Mouse (Mus musculus): ENCODE results near the gene Susd1. TPM values are rescaled to one million over a fixed set of nuclear protein-coding genes. Genes with fewer than 3 reads are reported as not detected.

Susd1 gene
- total and polyA plus RNA-seq, 3 experiments: 49.0 to 180 (median 67.6) TPM

- Histone ChIP-seq H3K4me1 (ENCODE audit: control insufficient read depth in 1 of 2, insufficient read depth in 2 of 2, low read length in 2 of 2) (peaks cover 8 to 18% of the 10 kb centered on the region in 2 experiments), H3K79me2 (ENCODE audit: control insufficient read depth, insufficient read depth, low read length, poor library complexity) (peaks cover 9% of the 10 kb centered on the region; the same call in 1 of the 2 replicates), H3K9me3 (replicated peaks; ENCODE audit: insufficient read depth, low read length) (no peaks in the 10 kb centered on the region), H3K36me3 (ENCODE audit: control insufficient read depth in 1 of 2, insufficient read depth in 2 of 2, low read length in 2 of 2) (peaks cover 6 to 21% of the 10 kb centered on the region in 2 experiments), H3K9ac (ENCODE audit: control insufficient read depth, low read depth, low read length, poor library complexity, severe bottlenecking) (no peak overlapping the region), H3K27me3 (ENCODE audit: control insufficient read depth in 1 of 2, insufficient read depth in 2 of 2, low read length in 2 of 2) (no peaks in the 10 kb centered on the region), H3K4me3 (ENCODE audit: control insufficient read depth in 1 of 2, insufficient read depth in 1 of 2, low read depth in 2 of 2, low read length in 2 of 2) (no peak overlapping the region), H3K27ac (ENCODE audit: control insufficient read depth, low read depth, low read length) (peak overlapping the region; percentile 69; the same call in 1 of the 2 replicates)
- DNase-seq (ENCODE audit: low read depth, low spot score): no peak
- no peak for TF ChIP-seq TAL1 (IDR thresholded peaks at IDR 0.05; ENCODE audit: low read length)
- no peak for TF ChIP-seq SIN3A (IDR thresholded peaks at IDR 0.05; ENCODE audit: low read length)
- no peak for TF ChIP-seq ZNF384 (IDR thresholded peaks at IDR 0.05; ENCODE audit: low read depth, low read length)
- TF ChIP-seq NRF1 (IDR thresholded peaks at IDR 0.05; ENCODE audit: insufficient read depth, low read depth, low read length, poor library complexity, severe bottlenecking): no peak
- TF ChIP-seq CHD1 (IDR thresholded peaks at IDR 0.05; ENCODE audit: low read depth, low read length): no peak
- no peak for TF ChIP-seq POLR2AphosphoS2 (IDR thresholded peaks at IDR 0.05; ENCODE audit: low read length)
- no peak for TF ChIP-seq ZMIZ1 (IDR thresholded peaks at IDR 0.05; ENCODE audit: low read depth, low read length)
- TF ChIP-seq POLR2A (IDR thresholded peaks at IDR 0.05; ENCODE audit: control insufficient read depth in 1 of 2, insufficient read depth in 1 of 2, low read depth in 1 of 2, low read length in 2 of 2, poor library complexity in 1 of 2): no peak
- TF ChIP-seq CTCF (IDR thresholded peaks at IDR 0.05 in 2 of 3, conservative IDR thresholded peaks at IDR 0.05 in 1 of 3; ENCODE audit: control insufficient read depth in 1 of 3, insufficient read depth in 1 of 3, low read depth in 2 of 3, low read length in 3 of 3, poor library complexity in 1 of 3, severe bottlenecking in 1 of 3): no peak
- TF ChIP-seq MAFK (IDR thresholded peaks at IDR 0.05; ENCODE audit: borderline replicate concordance, low read depth, low read length): no peak
- TF ChIP-seq CHD2 (IDR thresholded peaks at IDR 0.05; ENCODE audit: low read length): no peak
- no peak for TF ChIP-seq SMC3 (IDR thresholded peaks at IDR 0.05; ENCODE audit: low read depth, low read length)
- no peak for TF ChIP-seq TCF12 (IDR thresholded peaks at IDR 0.05; ENCODE audit: low read depth, low read length)
- TF ChIP-seq USF1 (IDR thresholded peaks at IDR 0.05; ENCODE audit: low read depth, low read length): no peak
- no peak for TF ChIP-seq MYB (IDR thresholded peaks at IDR 0.05; ENCODE audit: low read depth, low read length)
- no peak for TF ChIP-seq GATA1 (IDR thresholded peaks at IDR 0.05; ENCODE audit: low read depth, low read length)
Measured at GRCm38 (mm10) chr4:59421369-59421746, 17.1 kb downstream of the Susd1 start.

GRCm38 (mm10) chr4:59420695-59421368, 17.6 kb downstream of the Susd1 start:
- H3K9me3 ChIP-seq (replicated peaks; ENCODE audit: insufficient read depth, low read length): no peaks in the 10 kb centered on the region
- H3K4me1 ChIP-seq (ENCODE audit: control insufficient read depth in 1 of 2, insufficient read depth in 2 of 2, low read length in 2 of 2): peaks cover 8 to 18% of the 10 kb centered on the region in 2 experiments
- H3K79me2 ChIP-seq (ENCODE audit: control insufficient read depth, insufficient read depth, low read length, poor library complexity): peaks cover 7% of the 10 kb centered on the region; the same call in 1 of the 2 replicates
- no peak overlapping the region for H3K4me3 ChIP-seq (ENCODE audit: control insufficient read depth in 1 of 2, insufficient read depth in 1 of 2, low read depth in 2 of 2, low read length in 2 of 2)
- no peaks in the 10 kb centered on the region for H3K27me3 ChIP-seq (ENCODE audit: control insufficient read depth in 1 of 2, insufficient read depth in 2 of 2, low read length in 2 of 2)
- peak overlapping the region; percentile 69 for H3K27ac ChIP-seq (ENCODE audit: control insufficient read depth, low read depth, low read length)
- TF ChIP-seq TCF12 (IDR thresholded peaks at IDR 0.05; ENCODE audit: low read depth, low read length) (peak; percentile 58; the same call in 1 of the 2 replicates), MYB (IDR thresholded peaks at IDR 0.05; ENCODE audit: low read depth, low read length) (peak; percentile 61), BHLHE40 (IDR thresholded peaks at IDR 0.05; ENCODE audit: borderline replicate concordance, low read depth, low read length) (peak; percentile 69; the same call in 1 of the 2 replicates), RCOR1 (IDR thresholded peaks at IDR 0.05; ENCODE audit: low read depth, low read length) (peak; percentile 65; the same call in 1 of the 2 replicates), EP300 (IDR thresholded peaks at IDR 0.05; ENCODE audit: low read depth in 1 of 2, low read length in 2 of 2) (peak; percentile 39 to 79; a peak in 3 of 4 replicates), ETS1 (IDR thresholded peaks at IDR 0.05; ENCODE audit: low read depth, low read length) (peak; percentile 72), SIN3A (IDR thresholded peaks at IDR 0.05; ENCODE audit: low read length) (peak; percentile 40; the same call in 1 of the 2 replicates), E2F4 (IDR thresholded peaks at IDR 0.05; ENCODE audit: borderline replicate concordance, low read depth, low read length) (no peak), GATA1 (IDR thresholded peaks at IDR 0.05; ENCODE audit: low read depth, low read length) (peak; percentile 50), POLR2AphosphoS2 (IDR thresholded peaks at IDR 0.05; ENCODE audit: low read length) (no peak)
- peak; percentile 77 for DNase-seq (ENCODE audit: low read depth, low spot score)
- H3K9ac ChIP-seq (ENCODE audit: control insufficient read depth, low read depth, low read length, poor library complexity, severe bottlenecking): no peak overlapping the region
- peaks cover 6 to 21% of the 10 kb centered on the region in 2 experiments for H3K36me3 ChIP-seq (ENCODE audit: control insufficient read depth in 1 of 2, insufficient read depth in 2 of 2, low read length in 2 of 2)

Data from MEL (cell line).